Mouse (Mus musculus) heart, postnatal 0 days (tissue): ENCODE data around the gene Maml2. TPM values are rescaled to one million over a fixed set of nuclear protein-coding genes. Genes with fewer than 3 reads are reported as not detected.

Experiments used
- ATAC-seq: fragments of 200-750 bp; cut with Nextera tagmentation; 2 replicates; pipeline ENCODE4 v1.8.0; 2017; ENCODE audit warnings: low read depth, moderate number of reproducible peaks, moderate library complexity; ENCODE audit not compliant: insufficient read depth
- DNase-seq: peaks from one replicate; pipeline ENCODE4 v3.0.0-alpha.2; 2016; ENCODE audit warnings: low spot score
- H3K27ac ChIP-seq: fragments of 300-500 bp; sonication (generic); 2 replicates; pipeline ENCODE4 v1.5.1; 2014; ENCODE audit warnings: low read depth, mild to moderate bottlenecking
- H3K27me3 ChIP-seq: fragments of 300-500 bp; sonication (generic); 2 replicates; pipeline ENCODE4 v1.6.1; 2014; ENCODE audit warnings: low read length, mixed read lengths; ENCODE audit not compliant: control insufficient read depth, insufficient read depth
- H3K36me3 ChIP-seq: fragments of 300-500 bp; sonication (generic); replicated peaks from 2 replicates; pipeline ENCODE4 v1.6.1; 2014; ENCODE audit warnings: low read length, mixed read lengths; ENCODE audit not compliant: control insufficient read depth, insufficient read depth
- H3K4me1 ChIP-seq: fragments of 300-500 bp; sonication (generic); 2 replicates; pipeline ENCODE4 v1.6.1; 2014; ENCODE audit warnings: antibody characterized with exemption; ENCODE audit not compliant: control insufficient read depth, insufficient read depth
- H3K4me2 ChIP-seq: fragments of 300-500 bp; sonication (generic); 2 replicates; pipeline ENCODE4 v1.6.1; 2014; ENCODE audit warnings: low read depth, mild to moderate bottlenecking, low read length, moderate library complexity
- H3K4me3 ChIP-seq: fragments of 300-500 bp; sonication (generic); 2 replicates; pipeline ENCODE4 v1.5.1; 2014; ENCODE audit warnings: low read depth, low read length
- H3K9ac ChIP-seq: fragments of 300-500 bp; sonication (generic); replicated peaks from 2 replicates; pipeline ENCODE4 v1.6.1; 2014; ENCODE audit warnings: low read depth, low read length, mixed read lengths
- H3K9me3 ChIP-seq: fragments of 300-500 bp; sonication (generic); replicated peaks from 2 replicates; pipeline ENCODE4 v1.6.1; 2016; ENCODE audit warnings: low read length; ENCODE audit not compliant: control insufficient read depth
- CTCF ChIP-seq: IDR thresholded peaks from 2 replicates; pipeline ENCODE4 v1.5.1; 2016; ENCODE audit warnings: antibody characterized with exemption, control low read depth, low read depth
- EP300 ChIP-seq: IDR thresholded peaks from 2 replicates; pipeline ENCODE4 v1.6.1; 2016; ENCODE audit warnings: antibody characterized with exemption, low read depth
- WGBS: fragments of 180-500 bp; shearing (Covaris S2); extraction: QIAGEN DNeasy Blood & Tissue Kit; methylation state at CpG from one replicate; pipeline ENCODE4 v1.1.7; 2014; 5-methylcytosine and 5-hydroxymethylcytosine counted together
- polyA plus RNA-seq: library from polyadenylated mRNA; unstranded; fragments of >200 nt; fragmentation: Nextera tagmentation; extraction: Ambion mirVana; gene quantifications from 2 replicates; pipeline ENCODE4 v1.2.1, GENCODE M21; 2015
- total RNA-seq: library from RNA; depleted of rRNA; stranded (reverse); fragments of >200 nt; gene quantifications from 2 replicates; pipeline ENCODE4 v1.2.3, GENCODE M21; 2014; ENCODE audit warnings: low replicate concordance

The Maml2 gene
- total and polyA plus RNA-seq, 2 experiments from 2014 or later = 6.0 to 7.0 TPM

- no peak for DNase-seq
- no peak for ATAC-seq
- no peaks in the 10 kb centered on the region for H3K36me3 ChIP-seq
- H3K27me3 ChIP-seq = no peaks in the 10 kb centered on the region
- H3K9ac ChIP-seq = no peak overlapping the region
- H3K4me3 ChIP-seq = no peak overlapping the region
- no peak for TF ChIP-seq EP300
- TF ChIP-seq CTCF = no peak
- H3K4me2 ChIP-seq = no peak overlapping the region
- H3K9me3 ChIP-seq = no peaks in the 10 kb centered on the region
- H3K4me1 ChIP-seq = 0 out of 2 replicates have a peak, but pooled peaks cover 4% of the 10 kb centered on the region
- no peak overlapping the region for H3K27ac ChIP-seq
- WGBS = 47% methylated on average over 3 of the region's 3 CpGs
Measured at GRCm38 (mm10) chr9:13549911-13550310, 252.2 kb downstream of the Maml2 start.

DNA sequence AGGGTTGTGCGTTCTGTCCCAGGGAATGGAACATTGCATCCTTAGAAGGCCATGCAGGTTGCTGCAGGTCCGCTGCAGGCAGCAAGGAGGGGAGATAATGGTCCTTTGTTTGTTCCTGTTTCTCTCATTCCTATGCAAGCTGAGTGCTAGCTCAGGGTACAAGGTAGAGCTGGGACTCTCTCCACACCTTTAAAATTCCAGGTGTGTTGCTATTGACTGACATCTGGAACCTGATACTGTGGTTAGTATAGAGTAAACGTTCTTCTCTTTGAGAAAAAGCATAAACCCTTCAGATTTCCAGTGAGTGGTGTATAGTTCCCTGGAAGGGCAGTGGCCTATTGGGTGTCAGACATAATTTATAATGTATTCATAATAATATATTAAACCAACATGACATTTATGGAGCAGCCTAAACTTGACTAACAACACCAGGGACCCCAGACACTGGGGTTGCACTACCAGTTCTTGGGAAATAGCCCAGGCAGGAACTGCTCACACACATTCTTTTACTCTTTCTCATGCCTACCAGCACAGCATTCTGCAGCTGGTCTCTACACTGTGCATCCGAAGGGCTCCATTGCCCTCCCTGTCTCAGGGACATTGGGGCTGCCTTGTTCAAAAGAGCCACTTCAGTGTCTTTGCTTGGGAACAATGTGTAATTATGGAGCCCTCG, 254.8 kb downstream of the Maml2 start:
- Histone ChIP-seq H3K4me3 (no peak overlapping the region), H3K27ac (no peak overlapping the region), H3K9me3 (no peaks in the 10 kb centered on the region), H3K4me1 (0 out of 2 replicates have a peak, but pooled peaks cover 4% of the 10 kb centered on the region), H3K4me2 (no peak overlapping the region), H3K27me3 (no peaks in the 10 kb centered on the region), H3K9ac (no peak overlapping the region), H3K36me3 (no peaks in the 10 kb centered on the region)
- TF ChIP-seq CTCF (no peak), EP300 (no peak)
- 73% methylated on average over 5 of the region's 5 CpGs for WGBS
- ATAC-seq (no peak), DNase-seq (no peak)

DNA sequence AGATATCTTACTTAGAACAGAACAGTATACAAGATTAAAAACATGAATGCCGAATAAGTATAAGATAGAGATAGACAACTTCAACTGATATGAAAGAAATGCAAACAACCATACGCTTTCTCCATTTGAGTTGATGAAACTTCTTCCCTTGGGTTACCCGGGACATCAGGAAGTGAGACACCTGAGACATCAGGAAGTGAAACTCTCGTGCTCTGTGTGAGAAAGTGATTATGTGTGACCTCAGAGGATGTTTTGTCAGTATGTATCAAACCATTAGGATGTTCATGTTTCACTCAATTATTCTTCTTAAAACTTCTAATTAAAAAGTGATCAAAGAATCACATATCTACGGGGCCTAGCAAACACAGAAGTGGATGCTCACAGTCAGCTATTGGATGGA, 257.0 kb downstream of the Maml2 start:
- Histone ChIP-seq H3K4me3 (no peak overlapping the region), H3K36me3 (no peaks in the 10 kb centered on the region), H3K27me3 (no peaks in the 10 kb centered on the region), H3K4me2 (no peak overlapping the region), H3K9ac (no peak overlapping the region), H3K27ac (no peak overlapping the region), H3K4me1 (0 out of 2 replicates have a peak, but pooled peaks cover 6% of the 10 kb centered on the region), H3K9me3 (no peaks in the 10 kb centered on the region)
- no peak for ATAC-seq
- TF ChIP-seq CTCF = no peak
- no peak for TF ChIP-seq EP300
- 80% methylated on average over 5 of the region's 5 CpGs for WGBS
- DNase-seq = no peak

DNA sequence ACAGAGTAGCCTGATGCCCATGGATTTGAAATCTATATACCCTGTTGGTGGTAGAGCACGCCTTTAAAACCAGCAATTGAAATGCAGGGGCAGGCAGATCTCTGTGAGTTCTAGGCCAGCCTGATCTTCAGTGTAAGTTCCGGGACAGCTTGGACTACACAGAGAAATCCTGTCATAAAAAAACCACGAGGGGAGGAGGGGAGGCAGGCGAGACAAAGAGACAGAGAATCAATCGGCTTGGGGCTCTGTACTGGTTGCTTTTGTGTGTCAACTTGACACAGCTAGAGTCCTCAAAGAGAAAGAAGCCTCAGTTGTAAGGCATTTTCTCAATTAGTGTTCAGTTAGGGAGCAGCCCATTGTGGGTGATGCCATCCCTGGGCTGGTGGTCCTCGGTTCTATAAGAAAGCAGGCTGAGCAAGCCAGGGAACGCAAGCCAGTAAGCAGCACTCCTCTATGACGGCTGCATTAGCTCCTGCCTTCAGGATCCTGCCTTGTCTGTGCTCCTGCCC, 258.3 kb downstream of the Maml2 start:
- H3K27me3 ChIP-seq = no peaks in the 10 kb centered on the region
- no peak overlapping the region for H3K9ac ChIP-seq
- no peak overlapping the region for H3K4me3 ChIP-seq
- H3K36me3 ChIP-seq = no peaks in the 10 kb centered on the region
- H3K4me2 ChIP-seq = no peak overlapping the region
- no peak for ATAC-seq
- no peaks in the 10 kb centered on the region for H3K9me3 ChIP-seq
- WGBS = 76% methylated on average over 8 of the region's 8 CpGs
- H3K27ac ChIP-seq = no peak overlapping the region
- TF ChIP-seq EP300 (no peak), CTCF (no peak)
- DNase-seq = no peak
- H3K4me1 ChIP-seq = 0 out of 2 replicates have a peak, but pooled peaks cover 3% of the 10 kb centered on the region

GRCm38 (mm10) chr9:13556696-13557095, 258.9 kb downstream of the Maml2 start:
- H3K36me3 ChIP-seq = no peaks in the 10 kb centered on the region
- 77% methylated on average over 3 of the region's 3 CpGs for WGBS
- no peak overlapping the region for H3K9ac ChIP-seq
- no peaks in the 10 kb centered on the region for H3K9me3 ChIP-seq
- no peaks in the 10 kb centered on the region for H3K27me3 ChIP-seq
- H3K4me2 ChIP-seq = no peak overlapping the region
- 0 out of 2 replicates have a peak, but pooled peaks cover 3% of the 10 kb centered on the region for H3K4me1 ChIP-seq
- no peak overlapping the region for H3K4me3 ChIP-seq
- no peak for TF ChIP-seq EP300
- TF ChIP-seq CTCF = no peak
- DNase-seq (no peak), ATAC-seq (no peak)
- H3K27ac ChIP-seq = no peak overlapping the region
